ENCODE assay signal across 8 mouse cellular contexts in the genomic region with DNA sequence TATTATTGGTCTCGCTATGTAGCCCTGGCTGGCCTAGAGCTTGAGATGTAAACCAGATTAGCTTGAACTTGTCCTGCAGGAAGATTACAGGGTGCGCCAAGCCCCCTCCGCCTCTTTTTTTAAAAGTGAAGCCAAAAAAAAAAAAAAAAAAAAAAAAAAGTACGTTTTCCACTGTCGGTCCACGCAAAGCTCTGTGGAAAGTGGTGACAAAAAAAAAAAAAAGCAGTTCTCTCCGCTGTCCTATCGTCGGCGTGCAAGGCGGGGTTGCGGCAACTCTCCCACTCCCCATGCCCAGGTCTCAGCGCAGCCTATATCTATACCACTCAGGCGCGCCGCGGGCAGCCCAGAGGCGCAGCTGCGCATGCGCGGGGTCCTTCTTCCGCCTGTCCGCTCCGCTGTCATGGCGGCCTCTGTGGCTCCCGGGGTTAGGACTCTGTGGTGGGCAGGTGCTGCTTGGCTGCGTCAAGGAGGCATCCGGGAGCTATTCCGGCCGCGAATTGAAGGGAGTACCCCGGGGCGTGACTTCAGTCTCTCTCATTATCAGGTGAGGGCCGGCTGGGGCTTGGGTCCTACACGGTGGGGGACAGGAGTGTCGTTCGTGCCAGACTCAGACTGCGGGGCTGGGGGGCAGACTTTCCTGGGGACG. TPM values are rescaled to one million over a fixed set of nuclear protein-coding genes. Genes with fewer than 3 reads are reported as not detected.
DNase-seq lines count a peak whose midpoint lies in the region; ATAC-seq and TF ChIP-seq lines count a peak whose summit lies in the region.

TSS of gene Mrpl9 (plus strand) at position 368 of the 646 bp plus-strand sequence.

- H3K4me3 ChIP-seq in heart, embryonic 11.5 days (ENCODE audit: low read depth, low read length), result peak within 1 kb of the TSS; percentile 96
- H3K4me3 ChIP-seq in kidney, embryonic 16.5 days (ENCODE audit: low read length), result peak within 1 kb of the TSS; percentile 96
- peak within 1 kb of the TSS; percentile 98 for H3K4me3 ChIP-seq in liver, adult 2 months (ENCODE audit: insufficient read depth, low read depth, low read length)
- peak within 1 kb of the TSS; percentile 90 for H3K4me3 ChIP-seq in myocyte

- WGBS in heart, embryonic 11.5 days (ENCODE audit: insufficient replicate concordance), result 1% methylated on average over 39 of the region's 39 CpGs
- WGBS in kidney, embryonic 16.5 days, result under 1% methylated on average over 38 of the region's 39 CpGs
- WGBS in liver, adult 2 months, result under 1% methylated on average over 39 of the region's 39 CpGs

- peaks cover 28% of the 10 kb centered on the region for H3K36me3 ChIP-seq in heart, embryonic 11.5 days (ENCODE audit: control insufficient read depth, insufficient read depth, low read length)
- H3K36me3 ChIP-seq in kidney, embryonic 16.5 days (ENCODE audit: insufficient read depth, low read length), result peaks cover 26% of the 10 kb centered on the region
- H3K36me3 ChIP-seq in liver, adult 2 months (ENCODE audit: control insufficient read depth, insufficient read depth, low read length), result peaks cover 28% of the 10 kb centered on the region
- H3K36me3 ChIP-seq in myocyte (ENCODE audit: control insufficient read depth, insufficient read depth), result peaks cover 15% of the 10 kb centered on the region
- H3K36me3 ChIP-seq in splenic B cell, adult 2 months (ENCODE audit: control insufficient read depth, insufficient read depth, low read length, poor library complexity, severe bottlenecking), result peaks cover 4% of the 10 kb centered on the region

- H3K79me2 ChIP-seq in liver, adult 2 months (ENCODE audit: control insufficient read depth, insufficient read depth, low read length), result peaks cover 5% of the 10 kb centered on the region; the same call in 1 of the 2 replicates
- H3K79me2 ChIP-seq in myocyte (ENCODE audit: control insufficient read depth, insufficient read depth), result peaks cover 8% of the 10 kb centered on the region

- H3K9ac ChIP-seq in heart, embryonic 11.5 days (ENCODE audit: low read depth, low read length), result peak within 1 kb of the TSS; percentile 96
- H3K9ac ChIP-seq in kidney, embryonic 16.5 days (replicated peaks; ENCODE audit: low read length), result peak within 1 kb of the TSS; percentile 93
- H3K9ac ChIP-seq in liver, adult 2 months (ENCODE audit: low read depth, low read length), result peak within 1 kb of the TSS; percentile 96

- DNase-seq in B cell, adult 2 months, result peak; percentile 95 to 97
- DNase-seq in brain, adult 2 months (ENCODE audit: low read depth, low spot score), result peak; percentile 96
- DNase-seq in liver, adult 2 months (ENCODE audit: extremely low read depth, low read depth, low spot score), result peak; percentile 72
- peak; percentile 95 for DNase-seq in splenic B cell, adult 2 months (ENCODE audit: low read depth, low spot score)

- H3K4me2 ChIP-seq in heart, embryonic 11.5 days, result peak within 1 kb of the TSS; percentile 86
- H3K4me2 ChIP-seq in kidney, embryonic 16.5 days (replicated peaks; ENCODE audit: low read depth, low read length), result peak within 1 kb of the TSS; percentile 86
- H3K4me2 ChIP-seq in myocyte (ENCODE audit: low read depth), result peak within 1 kb of the TSS; percentile 90

- peak within 1 kb of the TSS; percentile 66; the same call in 1 of the 2 replicates for H3K27ac ChIP-seq in heart, embryonic 11.5 days (ENCODE audit: low read depth, low read length)
- peak within 1 kb of the TSS; percentile 81 for H3K27ac ChIP-seq in kidney, embryonic 16.5 days (ENCODE audit: low read length)
- H3K27ac ChIP-seq in liver, adult 2 months (replicated peaks; ENCODE audit: insufficient read depth, low read depth, low read length), result peak within 1 kb of the TSS; percentile 74

- no peaks in the 10 kb centered on the region for H3K27me3 ChIP-seq in heart, embryonic 11.5 days (ENCODE audit: control insufficient read depth, insufficient read depth, low read length)
- H3K27me3 ChIP-seq in kidney, embryonic 16.5 days (ENCODE audit: insufficient read depth, low read length), result peaks cover 2% of the 10 kb centered on the region; the same call in 1 of the 2 replicates
- H3K27me3 ChIP-seq in liver, adult 2 months (ENCODE audit: control insufficient read depth, insufficient read depth, low read length), result no peaks in the 10 kb centered on the region
- no peaks in the 10 kb centered on the region for H3K27me3 ChIP-seq in myocyte (ENCODE audit: control insufficient read depth, insufficient read depth, insufficient read length)
- H3K27me3 ChIP-seq in splenic B cell, adult 2 months (ENCODE audit: control insufficient read depth, insufficient read depth, low read length, poor library complexity, severe bottlenecking), result no peaks in the 10 kb centered on the region

- TF ChIP-seq CTCF in liver, adult 2 months (IDR thresholded peaks at IDR 0.05; ENCODE audit: low read depth, low read length), result no peak

- H3ac ChIP-seq in myocyte (ENCODE audit: control insufficient read depth, insufficient read length), result peak within 1 kb of the TSS; percentile 53

- 0 out of 2 replicates have a peak, but pooled peaks cover 3% of the 10 kb centered on the region for H3K4me1 ChIP-seq in heart, embryonic 11.5 days (ENCODE audit: control insufficient read depth, insufficient read depth, low read length)
- H3K4me1 ChIP-seq in kidney, embryonic 16.5 days (ENCODE audit: insufficient read depth, low read length), result peaks cover 5% of the 10 kb centered on the region; the same call in 1 of the 2 replicates
- H3K4me1 ChIP-seq in liver, adult 2 months (ENCODE audit: control insufficient read depth, insufficient read depth, low read length), result peaks cover 4% of the 10 kb centered on the region; the same call in 1 of the 2 replicates

- peak; percentile 98 for ATAC-seq in erythroblast, adult 5-6 weeks (replicated peaks; ENCODE audit: low FRiP score, poor library complexity, severe bottlenecking)
- ATAC-seq in heart, embryonic 11.5 days (replicated peaks; ENCODE audit: insufficient number of reproducible peaks, low FRiP score, low TSS enrichment), result peak; percentile 92
- ATAC-seq in kidney, embryonic 16.5 days (ENCODE audit: low FRiP score, low TSS enrichment), result peak; percentile 99

- peak; percentile 87; the same call in 1 of the 2 replicates for TF ChIP-seq POLR2A in liver, adult 2 months (IDR thresholded peaks at IDR 0.05; ENCODE audit: extremely low read depth, insufficient read depth, low read length)
- TF ChIP-seq POLR2A in myocyte (IDR thresholded peaks at IDR 0.05; ENCODE audit: insufficient read length, low read depth), result peak; percentile 90

- H3K9me3 ChIP-seq in heart, embryonic 11.5 days (replicated peaks; ENCODE audit: control insufficient read depth, low read length), result no peaks in the 10 kb centered on the region
- H3K9me3 ChIP-seq in kidney, embryonic 16.5 days (ENCODE audit: low read length), result no peaks in the 10 kb centered on the region

TF ChIP-seq in myocyte, 11 proteins besides CTCF, POLR2A, EP300 and RAD21:
- TF ChIP-seq MYOG (IDR thresholded peaks at IDR 0.05; ENCODE audit: control insufficient read depth in 1 of 3, insufficient read depth in 1 of 3, insufficient read length in 2 of 3, low read depth in 2 of 3) (peak in 2 of 3 experiments; percentile 51 to 62), MAX (IDR thresholded peaks at IDR 0.05; ENCODE audit: low read depth) (peak; percentile 38), REST (IDR thresholded peaks at IDR 0.05; ENCODE audit: insufficient read depth, insufficient read length) (no peak), MYOD1 (IDR thresholded peaks at IDR 0.05; ENCODE audit: control insufficient read depth in 1 of 3, insufficient read length in 2 of 3, low read depth in 2 of 3) (peak in 2 of 3 experiments; percentile 24 to 65), POLR2AphosphoS2 (IDR thresholded peaks at IDR 0.05; ENCODE audit: insufficient read length, low read depth) (peak; percentile 85), SRF (IDR thresholded peaks at IDR 0.05; ENCODE audit: control insufficient read depth, insufficient read length, low read depth) (peak; percentile 21)

RNA-seq across cellular contexts. Expression of gene Mrpl9, which starts in this region (rescaled TPM):
- 11.5 and 20.8 TPM in 2 replicates for total RNA-seq in erythroblast, adult 5-6 weeks (2015; ENCODE audit: low replicate concordance)
- 10.5 and 13.0 TPM in 2 replicates for total RNA-seq in erythroblast, adult 5-6 weeks (2017; ENCODE audit: low replicate concordance)
- polyA plus RNA-seq in heart, embryonic 11.5 days (2014; fragmentation: Nextera tagmentation; extraction: Ambion mirVana), result 60.8 and 65.5 TPM in 2 replicates
- polyA plus RNA-seq in kidney, embryonic 16.5 days (2015; fragmentation: Nextera tagmentation; extraction: Ambion mirVana), result 72.3 and 79.1 TPM in 2 replicates
- 44.6 and 45.9 TPM in 2 replicates for total RNA-seq in liver, adult 2 months (2014; rRNA removed)
- 31.1 and 31.8 TPM in 2 replicates for polyA plus RNA-seq in liver, adult 2 months (2012; rRNA removed)
- polyA plus RNA-seq in myocyte (2012; fragmentation: generic; extraction: Trizol), result 75.1 TPM

Comparison
In these comparisons a context has a peak if more than half of its experiments do, and no peak if none do; other contexts are left out.
1. Peak in every context shown above with its lines: DNase-seq, ATAC-seq, H3K4me3 ChIP-seq and H3K27ac ChIP-seq.